Mouse (Mus musculus): Measurements from ENCODE around the gene Rxfp4.

The Rxfp4 gene

DNA sequence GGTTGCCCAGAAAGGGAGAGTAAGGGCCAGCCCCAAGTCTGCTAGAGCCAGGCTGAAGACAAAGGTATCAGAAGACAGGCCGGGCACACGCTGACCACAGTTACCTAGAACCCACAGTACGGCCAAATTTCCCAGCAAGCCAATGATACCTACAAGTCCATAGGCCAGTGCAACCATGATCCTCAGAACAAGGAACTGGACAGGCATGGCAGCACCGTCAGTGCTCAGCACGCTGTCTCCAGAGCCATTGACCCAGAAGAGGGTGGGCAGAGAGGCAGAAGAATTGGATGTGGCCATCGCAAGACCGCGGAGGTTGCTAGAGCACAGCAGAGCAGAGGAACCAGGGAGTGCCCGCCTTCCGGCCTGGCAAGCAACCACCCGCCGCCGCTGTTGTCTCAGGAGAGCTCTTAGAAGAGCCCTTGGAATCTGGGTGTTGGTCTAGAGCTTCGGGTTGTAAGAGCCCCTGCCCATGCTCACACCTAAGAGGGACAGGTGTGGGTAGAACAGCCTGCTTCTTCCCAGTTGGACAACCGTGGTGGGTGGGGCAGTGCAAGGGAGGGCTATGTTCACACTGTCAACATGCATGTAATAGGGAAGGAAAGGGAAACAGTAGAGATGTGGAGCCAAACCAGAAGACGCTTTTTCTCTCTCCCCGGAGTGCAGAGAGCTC lies at the start of gene Rxfp4:
Gene Rxfp4 (minus strand): TSS at position 297 of the 670 bp plus-strand sequence.
- no peak for DNase-seq (ENCODE audit: low read depth, low spot score)

DNA sequence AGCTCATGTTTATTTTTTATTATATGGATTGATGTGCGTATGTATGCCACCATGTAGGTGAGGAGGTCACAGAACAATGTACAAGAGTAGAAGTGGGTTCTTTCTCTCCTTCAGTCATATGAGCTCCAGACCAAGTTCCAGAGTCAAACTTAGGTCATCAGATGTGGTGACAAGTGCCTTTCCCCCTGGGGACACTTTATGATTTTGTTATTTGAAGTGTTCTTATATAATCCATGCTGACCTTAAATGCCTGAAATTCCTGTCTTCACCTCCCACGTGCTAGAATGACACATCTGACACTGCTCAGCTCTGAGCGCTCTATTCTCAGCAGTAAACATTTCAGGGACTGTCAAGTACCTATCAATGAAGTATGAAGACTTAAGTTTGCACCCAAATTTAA lies 48.3 kb upstream of the Rxfp4 start:
- DNase-seq (ENCODE audit: low read depth, low spot score), result peak; percentile 55

DNA sequence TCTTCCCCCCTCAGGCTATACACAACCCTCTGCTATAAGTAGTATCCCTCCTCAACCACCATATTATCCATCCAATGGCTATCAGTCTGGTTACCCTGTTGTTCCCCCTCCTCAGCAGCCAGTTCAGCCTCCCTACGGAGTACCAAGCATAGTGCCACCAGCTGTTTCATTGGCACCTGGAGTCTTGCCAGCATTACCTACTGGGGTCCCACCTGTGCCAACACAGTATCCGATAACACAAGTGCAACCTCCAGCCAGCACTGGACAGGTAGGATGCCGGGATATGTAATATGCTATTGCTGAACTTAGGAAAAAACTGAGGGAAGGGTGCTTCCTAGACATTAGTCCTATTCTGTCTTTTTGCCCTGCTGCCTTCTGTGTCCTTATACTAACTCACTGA lies 47.3 kb upstream of the Rxfp4 start:
- DNase-seq (ENCODE audit: low read depth, low spot score), result no peak

DNA sequence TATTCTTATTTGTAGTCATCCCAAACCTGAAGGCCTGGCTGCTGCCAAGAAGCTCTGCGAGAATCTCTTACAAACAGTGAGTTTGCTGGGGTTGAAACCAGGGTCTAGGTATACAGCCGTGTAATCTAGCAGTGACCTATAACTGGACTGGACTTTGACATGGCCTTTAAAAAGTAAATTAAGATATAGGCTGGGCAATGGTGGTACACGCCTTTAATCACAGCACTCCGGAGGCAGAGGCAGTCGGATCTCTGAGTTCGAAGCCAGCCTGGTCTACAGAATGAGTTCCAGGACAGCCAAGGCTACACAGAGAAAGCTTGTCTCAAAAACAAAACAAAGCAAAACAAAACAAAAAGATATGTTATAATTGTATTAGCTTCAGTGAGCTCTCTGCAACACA lies 45.9 kb upstream of the Rxfp4 start:
- no peak for DNase-seq (ENCODE audit: low read depth, low spot score)

DNA sequence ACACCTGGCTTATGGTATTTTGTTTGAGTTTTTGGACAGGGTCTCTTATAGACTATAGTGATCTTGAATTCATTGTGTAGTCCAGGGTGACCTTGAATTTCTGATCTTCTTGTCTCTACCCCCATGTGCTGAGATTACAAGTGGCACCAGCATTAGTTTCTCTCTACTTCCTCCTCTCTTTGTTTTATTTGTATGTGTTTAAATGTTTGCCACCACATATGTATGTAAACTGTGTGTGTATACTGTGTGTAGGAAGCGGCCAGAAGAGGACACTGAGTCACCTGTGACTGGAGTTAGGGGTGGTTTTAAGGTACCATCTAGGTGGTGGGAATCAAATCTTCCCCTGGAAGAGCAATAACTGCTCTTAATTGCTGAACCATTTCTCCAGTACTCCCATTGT lies 45.1 kb upstream of the Rxfp4 start:
- no peak for DNase-seq (ENCODE audit: low read depth, low spot score)

DNA sequence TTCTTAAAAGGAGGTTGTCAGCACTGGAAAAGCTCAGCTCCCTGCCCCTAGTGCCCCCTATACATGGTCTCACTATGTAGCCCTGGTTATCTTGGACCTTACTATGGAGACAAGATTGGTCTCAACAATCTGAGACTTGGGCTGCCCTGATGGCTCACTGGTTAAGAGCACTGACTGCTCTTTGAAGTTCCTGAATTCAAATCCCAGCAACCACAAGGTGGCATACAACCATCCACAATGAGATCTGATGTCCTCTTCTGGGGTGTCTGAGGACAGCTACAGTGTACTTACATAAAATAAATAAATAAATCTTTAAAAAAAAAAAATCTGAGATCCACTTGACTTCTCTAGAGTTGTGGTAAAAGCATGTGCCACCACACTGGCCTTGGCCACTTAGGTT lies 42.6 kb upstream of the Rxfp4 start:
- no peak for DNase-seq (ENCODE audit: low read depth, low spot score)

DNA sequence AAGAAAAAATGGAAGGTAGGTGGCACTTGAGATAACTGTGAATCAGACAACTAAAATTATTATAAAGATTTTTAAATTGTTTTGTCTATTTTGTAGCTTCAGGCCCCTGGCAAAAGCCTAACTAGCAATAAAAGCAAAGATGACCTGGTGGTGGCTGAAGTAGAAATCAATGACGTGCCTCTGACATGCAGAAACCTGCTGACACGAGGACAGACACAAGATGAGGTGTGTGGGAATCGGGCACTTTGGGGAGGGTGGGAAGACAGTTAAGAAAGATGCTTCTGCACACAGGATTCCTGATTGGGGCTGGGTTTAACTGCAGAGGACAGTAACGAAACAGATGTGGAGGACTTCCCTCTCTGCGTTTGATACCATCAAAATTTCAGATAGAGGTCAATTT lies 36.1 kb upstream of the Rxfp4 start:
- no peak for DNase-seq (ENCODE audit: low read depth, low spot score)

DNA sequence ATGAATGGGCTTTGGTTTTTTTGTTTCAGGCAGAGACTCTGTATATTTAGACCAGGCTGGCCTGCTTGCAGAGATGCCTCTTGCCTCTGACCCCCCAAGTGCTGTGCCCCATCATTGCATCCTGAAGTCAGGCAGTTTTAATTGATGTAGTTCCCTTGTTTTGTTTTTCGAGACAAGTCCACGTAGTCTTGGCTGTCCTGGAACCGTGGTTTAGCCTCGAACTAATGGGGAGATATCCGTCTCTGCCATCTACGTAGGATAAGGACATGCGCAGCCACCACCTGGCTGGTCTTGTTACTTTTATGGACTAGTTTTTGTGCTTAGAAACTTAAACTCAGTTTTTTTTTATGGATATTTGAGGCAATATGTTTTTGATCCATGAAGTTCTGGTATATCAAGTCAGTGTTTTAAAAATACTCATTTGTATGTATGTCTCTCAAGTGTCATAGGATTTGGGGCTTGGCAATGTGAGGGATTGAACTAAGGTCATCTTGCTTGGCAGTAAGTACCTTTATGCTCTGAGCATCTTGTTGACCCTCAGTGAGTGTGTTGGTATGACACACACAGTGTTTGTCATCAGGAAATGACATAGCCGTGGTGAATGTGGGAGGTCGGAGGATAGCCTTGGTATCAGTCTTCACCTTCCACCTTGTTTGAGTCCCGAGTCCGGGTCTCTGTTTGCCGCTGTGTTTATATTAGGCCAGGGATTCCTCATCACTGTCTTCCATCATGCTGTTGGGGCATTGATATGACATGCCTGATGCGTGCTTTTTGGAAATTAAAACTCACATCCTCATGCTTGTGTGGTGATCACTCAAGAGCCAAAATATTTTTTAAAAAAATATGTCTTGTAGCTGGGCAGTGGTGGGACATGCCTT lies 34.0 kb upstream of the Rxfp4 start:
- DNase-seq (ENCODE audit: low read depth, low spot score), result no peak

DNA sequence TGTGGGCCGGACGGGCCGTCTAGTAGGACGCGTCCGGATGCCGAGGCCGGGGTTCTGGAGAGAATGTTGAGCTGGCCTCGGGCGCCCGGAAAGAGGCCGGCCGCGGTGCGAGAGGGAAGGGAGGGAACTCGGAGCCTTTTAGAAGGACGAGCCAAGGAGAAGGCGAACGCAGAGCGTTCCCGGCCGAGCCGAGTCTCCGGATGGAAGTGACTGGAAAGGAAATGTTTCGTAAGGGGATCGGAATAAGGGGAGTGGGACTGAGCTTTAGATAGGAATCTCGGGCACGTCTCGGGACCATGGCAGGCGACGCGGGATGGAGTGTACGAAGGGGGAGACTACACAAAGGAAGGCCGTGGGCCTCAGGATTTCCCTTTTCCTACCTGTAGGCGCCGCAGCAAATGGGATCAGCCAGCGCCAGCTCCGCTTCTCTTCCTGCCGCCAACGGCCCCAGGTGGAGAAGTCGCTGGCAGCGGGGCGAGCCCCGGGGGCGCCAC lies 33.1 kb upstream of the Rxfp4 start:
- DNase-seq (ENCODE audit: low read depth, low spot score), result peak; percentile 81

DNA sequence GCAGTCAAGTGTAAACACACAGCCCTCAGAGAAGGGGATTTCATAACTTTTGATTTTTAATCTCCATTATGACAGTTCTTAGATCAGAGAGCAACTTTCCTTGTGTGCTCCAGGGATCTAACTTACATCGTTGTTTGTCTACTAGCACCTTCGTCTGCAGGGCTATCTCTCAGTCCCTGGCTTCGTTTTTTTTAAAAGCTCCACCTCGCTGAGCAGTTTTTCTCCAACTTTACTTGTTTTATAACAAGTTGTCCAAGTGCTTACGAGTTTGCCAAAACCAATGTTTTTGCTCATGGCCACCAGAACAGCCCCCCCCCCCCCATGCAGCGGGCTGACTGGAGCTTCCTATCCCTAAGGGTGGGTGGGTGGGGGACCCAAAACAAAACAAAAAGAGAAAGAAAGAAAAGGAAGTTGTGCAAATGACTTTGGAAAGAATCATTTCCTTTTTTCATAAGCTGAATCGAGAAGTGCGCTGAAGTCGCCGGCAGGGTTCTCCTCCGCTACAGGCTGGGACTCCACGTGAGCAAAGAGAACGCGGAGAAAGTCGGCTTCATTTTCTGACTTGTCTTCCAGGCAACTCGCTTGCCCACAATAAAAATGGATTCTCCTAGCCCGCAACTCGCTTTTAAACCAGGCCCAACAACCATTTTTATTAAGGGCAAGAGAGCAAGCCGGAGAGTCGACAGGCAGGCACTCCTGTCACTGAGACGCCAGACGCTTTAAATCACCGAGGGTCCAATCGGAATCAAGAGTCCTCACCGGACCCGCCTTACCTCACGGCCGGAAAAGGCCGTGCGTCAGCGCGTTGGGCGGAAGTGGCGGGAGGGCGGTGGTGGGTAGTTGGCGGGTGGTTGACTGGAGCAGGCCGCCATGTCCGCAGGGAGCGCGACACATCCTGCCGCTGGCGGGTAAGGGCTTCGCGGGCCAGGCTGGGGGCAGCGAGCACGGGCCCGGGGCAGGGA lies 32.3 kb upstream of the Rxfp4 start, which contains the start of gene Khdc4:
Gene Khdc4 (plus strand): TSS at position 824 of the 962 bp plus-strand sequence.
- DNase-seq (ENCODE audit: low read depth, low spot score), result peak; percentile 100

DNA sequence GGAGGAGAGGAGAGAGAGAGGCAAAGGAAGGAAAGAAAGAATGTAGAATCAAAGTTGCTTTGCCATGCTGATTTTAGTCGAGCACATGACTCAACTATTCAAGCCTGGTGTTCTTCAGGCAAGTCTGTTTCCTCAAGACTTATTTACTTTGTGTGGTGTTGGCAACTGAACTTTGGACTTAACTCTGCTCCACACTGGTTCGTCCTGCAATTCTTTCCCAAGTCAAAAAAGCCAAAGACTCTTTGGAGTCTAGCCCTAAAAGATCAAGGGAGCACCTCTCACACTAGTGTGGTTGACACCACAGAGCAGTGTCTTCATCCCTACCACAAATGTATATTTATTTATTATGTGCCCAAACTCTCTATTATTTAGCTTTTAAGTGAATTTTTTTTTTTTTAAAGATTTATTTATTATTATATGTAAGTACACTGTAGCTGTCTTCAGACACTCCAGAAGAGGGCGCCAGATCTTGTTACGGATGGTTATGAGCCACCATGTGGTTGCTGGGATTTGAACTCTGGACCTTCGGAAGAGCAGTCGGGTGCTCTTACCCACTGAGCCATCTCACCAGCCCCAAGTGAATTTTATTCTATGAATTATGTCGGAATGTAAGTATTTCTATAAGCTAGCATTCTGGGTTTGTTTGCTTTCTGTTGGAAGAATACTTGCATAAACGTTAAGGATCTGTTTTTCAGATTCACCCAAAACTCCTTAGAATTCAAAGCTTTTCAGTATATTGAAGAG lies 31.5 kb upstream of the Rxfp4 start:
- no peak for DNase-seq (ENCODE audit: low read depth, low spot score)

DNA sequence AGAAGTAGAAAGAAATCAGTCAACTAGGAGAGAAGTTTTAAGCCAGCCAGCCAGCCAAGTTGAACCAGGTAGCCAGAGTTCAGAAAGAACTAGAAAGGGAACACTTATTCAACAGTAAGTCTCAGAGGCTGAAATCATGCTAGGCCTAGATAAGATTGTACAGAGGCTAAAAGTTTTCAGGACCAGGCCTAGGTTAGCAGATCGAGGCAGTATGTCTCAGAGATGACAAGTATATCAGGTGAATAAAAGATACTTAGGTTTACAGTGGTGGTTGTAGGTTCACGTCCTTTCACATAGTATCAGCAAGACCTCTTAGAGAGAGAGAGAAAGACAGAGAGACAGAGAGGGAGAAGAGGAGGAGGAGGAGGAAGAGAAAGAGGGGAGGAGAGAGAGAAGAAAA lies 30.9 kb upstream of the Rxfp4 start:
- DNase-seq (ENCODE audit: low read depth, low spot score), result no peak

DNA sequence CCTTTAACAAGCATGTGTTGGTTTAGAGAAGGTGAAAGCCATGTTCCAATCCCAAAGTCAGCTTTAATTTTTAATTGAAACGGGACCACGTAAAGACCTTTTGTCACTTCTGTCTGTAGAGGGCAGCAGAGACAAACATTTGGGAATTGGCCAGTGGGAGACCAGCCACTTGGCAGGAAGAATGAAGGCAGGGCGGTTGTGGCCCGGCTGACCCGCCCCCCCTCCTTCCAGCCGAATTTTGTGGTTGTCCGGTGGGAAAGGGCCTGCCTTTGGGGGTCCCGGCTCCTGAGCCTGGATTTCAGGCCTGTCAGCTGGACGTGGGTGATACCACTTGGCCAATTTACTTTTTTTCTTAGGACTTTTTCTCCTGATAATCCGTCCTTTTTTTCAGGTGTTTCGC lies 24.5 kb upstream of the Rxfp4 start:
- peak; percentile 90 for DNase-seq (ENCODE audit: low read depth, low spot score)

DNA sequence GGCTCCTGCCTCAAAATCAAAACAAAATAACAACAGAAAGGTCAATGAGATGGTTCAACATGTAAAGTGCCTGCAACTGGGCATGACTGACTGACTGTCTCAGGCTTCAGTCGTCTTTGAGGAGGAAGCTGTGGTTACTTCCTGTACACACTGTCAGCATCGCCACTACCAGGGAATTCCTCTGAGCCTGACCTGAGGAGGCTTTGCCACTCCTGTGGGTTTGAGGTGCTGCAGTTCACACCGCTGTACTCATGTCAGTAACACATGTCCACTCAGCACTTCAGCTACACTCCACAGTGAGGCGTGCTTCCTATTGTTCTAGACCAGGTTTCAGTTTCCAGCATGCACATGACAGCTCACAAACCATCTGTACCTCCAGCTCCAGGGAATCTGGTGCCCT lies 11.2 kb upstream of the Rxfp4 start:
- no peak for DNase-seq (ENCODE audit: low read depth, low spot score)

DNA sequence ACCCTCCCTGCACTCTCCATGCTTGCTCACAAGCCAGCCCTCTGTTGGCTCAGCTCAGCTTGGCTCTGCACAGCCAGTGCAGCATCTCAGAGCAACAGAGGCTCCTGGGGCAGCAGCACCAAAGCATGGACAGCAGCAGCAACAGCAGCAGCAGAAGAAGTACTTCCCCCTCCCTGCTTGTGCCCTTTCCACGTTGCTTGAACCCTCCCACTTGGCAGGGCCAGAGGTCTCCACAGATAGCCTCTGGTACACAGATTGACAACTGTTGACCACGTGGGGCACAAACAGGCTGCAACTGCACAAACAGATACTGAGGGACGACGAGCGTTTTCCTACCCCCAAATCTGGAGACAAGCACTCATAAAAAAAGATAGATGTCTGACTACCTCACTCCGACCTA lies 6.9 kb upstream of the Rxfp4 start:
- no peak for DNase-seq (ENCODE audit: low read depth, low spot score)

DNA sequence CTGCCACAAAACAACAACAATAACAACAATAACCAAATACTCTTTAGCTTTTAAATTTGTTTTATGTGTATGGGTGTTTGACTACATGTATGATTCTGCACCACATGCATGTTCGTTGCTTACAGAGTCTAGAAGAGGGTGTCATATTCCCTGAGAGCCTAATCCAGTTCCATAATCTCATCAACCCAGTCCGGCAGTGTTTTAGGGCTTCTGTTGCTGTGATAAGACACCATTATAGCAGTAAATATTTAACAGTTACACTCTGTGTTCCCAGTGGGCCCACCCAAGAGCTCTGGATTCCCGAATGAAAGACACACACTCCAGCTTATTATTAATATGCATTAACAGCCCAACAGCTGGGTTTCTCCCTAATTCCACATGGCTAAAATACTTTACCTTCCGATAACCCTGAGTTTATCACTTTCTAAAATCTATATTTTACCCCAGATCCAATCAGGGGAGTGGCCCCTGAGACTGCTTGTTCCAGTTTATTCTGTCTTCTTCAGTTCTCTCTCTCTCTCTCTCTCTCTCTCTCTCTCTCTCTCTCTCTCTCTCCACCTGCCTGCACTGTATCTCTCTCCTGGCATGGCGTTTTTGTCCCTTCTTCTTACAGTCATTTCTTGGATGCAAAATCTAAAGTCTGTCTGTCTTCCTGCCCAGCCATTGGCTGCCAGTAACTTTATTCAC lies 5.6 kb upstream of the Rxfp4 start:
- no peak for DNase-seq (ENCODE audit: low read depth, low spot score)

DNA sequence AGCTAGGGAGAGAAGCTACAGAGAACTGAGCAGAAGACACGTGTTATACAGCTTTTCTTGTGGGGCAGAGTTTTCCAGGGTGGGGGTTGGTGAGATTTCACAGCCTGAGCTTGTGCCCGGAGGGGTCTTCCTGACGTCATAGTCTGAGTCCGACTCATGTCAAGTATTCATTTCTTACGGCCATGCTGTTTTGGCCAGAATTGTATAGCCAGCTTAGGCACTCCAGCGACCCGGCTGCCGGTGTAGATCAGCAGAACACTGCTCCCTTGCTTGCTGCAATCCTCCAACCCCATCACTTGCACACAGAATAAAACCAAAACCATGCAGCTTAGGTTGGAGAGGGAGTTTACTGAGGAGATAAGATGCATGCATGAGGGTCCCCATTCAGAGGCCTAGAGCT lies 2.7 kb upstream of the Rxfp4 start:
- no peak for DNase-seq (ENCODE audit: low read depth, low spot score)

DNA sequence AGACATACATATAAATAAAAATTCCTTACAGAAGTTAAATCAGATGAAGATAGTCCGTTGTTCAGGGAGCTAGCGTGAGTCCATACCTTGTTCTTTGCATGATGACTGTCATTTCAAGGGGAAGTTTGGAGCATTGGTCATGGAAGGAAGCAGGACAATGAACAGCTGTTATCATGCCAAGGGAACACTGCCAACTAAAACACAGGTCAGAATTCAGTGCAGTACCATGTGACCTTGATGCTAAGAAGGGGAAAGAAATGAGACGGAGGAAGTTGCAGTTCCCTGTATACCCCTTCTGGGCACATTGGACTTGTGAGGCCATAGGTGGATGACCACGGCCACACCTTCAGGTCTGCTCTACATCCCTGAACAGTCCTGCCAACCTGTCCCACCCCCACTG lies 1.7 kb upstream of the Rxfp4 start:
- no peak for DNase-seq (ENCODE audit: low read depth, low spot score)

DNA sequence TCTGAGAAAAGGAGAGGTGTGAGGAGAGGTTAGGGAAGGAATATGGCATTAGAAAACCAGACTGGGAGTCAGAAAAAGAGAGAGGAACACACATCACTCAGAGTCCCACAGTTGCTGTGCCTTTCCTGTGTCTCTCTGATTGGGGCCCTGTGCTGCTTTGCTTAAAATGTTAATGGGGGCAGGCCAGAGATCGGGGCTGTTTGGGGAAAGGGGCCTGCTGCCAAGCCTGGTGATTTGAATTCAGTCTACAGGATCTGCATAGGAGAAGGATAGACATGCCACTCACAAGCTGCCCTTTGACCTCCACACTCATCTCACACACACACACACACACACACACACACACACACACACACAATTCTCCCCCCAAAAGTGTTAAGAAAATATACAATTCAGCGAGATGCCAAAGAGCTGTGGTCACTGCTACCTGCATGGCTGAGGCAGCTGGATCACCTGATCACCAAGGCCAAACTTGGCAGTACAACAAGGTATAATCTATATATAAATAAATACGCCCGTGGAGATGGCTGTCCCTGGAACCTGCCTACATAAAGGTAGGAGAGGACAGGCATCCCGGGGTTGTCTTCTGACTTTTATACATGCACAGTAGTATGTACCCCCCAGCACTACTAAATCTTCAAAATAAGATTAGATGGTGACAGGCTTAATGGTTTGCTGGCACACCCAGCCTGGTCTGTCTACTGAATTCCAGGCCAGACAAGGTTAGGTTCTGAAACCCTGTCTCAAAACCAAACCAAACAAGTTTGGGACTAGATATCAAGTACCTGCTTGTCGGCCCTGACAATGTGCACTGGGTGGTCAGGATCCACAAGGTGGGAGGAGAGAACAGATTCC lies 801 bp upstream of the Rxfp4 start:
- DNase-seq (ENCODE audit: low read depth, low spot score), result no peak
